Comparison of ENCODE assay signal across 10 mouse cellular contexts in the genomic region with DNA sequence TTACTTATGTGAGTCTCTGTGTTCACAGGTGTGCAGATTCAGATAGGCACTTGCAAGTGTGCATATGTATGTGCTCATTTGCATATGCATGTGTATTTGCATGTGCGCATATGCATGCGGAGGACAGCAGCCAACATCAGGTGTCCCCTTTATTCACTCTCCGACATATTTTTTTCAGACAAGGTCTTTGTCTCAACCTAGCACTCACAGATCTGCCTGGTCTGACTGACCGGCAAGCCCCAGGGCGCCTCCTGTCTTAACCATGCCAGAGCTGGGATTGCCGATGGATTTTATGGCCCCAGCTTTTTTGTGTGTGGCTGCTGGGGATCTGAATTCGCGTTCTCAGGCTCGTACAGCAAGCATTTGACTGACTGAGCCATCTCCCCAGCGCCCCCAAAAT. TPM values are rescaled to one million over a fixed set of nuclear protein-coding genes. Genes with fewer than 3 reads are reported as not detected.
DNase-seq lines count a peak whose midpoint lies in the region; ATAC-seq lines count a peak whose summit lies in the region.
"Had no signal": no experiment of that assay in that cellular context is flagged by ENCODE, and none has a peak within 500 bp of the region (broad histone marks: within the 10 kb centered on the region; RNA-seq: fewer than 3 reads in every experiment).

No protein-coding gene starts in this region.

- ATAC-seq in intestine, embryonic 15.5 days, result no peak

- H3K4me2 ChIP-seq in intestine, embryonic 15.5 days (replicated peaks), result peak overlapping the region; percentile 3; the same call in 1 of the 2 replicates

- no peaks in the 10 kb centered on the region for H3K9me3 ChIP-seq in intestine, embryonic 15.5 days

- H3K9ac ChIP-seq in intestine, embryonic 15.5 days, result no peak overlapping the region

- no peak overlapping the region for H3K4me3 ChIP-seq in intestine, embryonic 15.5 days (replicated peaks)

- no peaks in the 10 kb centered on the region for H3K36me3 ChIP-seq in intestine, embryonic 15.5 days

- WGBS in intestine, embryonic 15.5 days, result 19% methylated on average over 10 of the region's 10 CpGs

- intact Hi-C loops in heart, postnatal 25 days (cut with DNase I), result no loop called here

- peaks cover 3% of the 10 kb centered on the region; the same call in 1 of the 2 replicates for H3K27me3 ChIP-seq in intestine, embryonic 15.5 days (replicated peaks)

- H3K27ac ChIP-seq in intestine, embryonic 15.5 days, result no peak overlapping the region

- peak; percentile 55 for DNase-seq in heart, adult 11 months
- DNase-seq in heart, postnatal 25 days (ENCODE audit: low spot score), result no peak
- DNase-seq in right cerebral cortex, adult 2 months (ENCODE audit: low spot score in 2 of 2), result peak; percentile 5 to 13
- DNase-seq in right cerebral cortex, postnatal 4 days, result no peak
- DNase-seq in retina, postnatal 1 day, result peak; percentile 41
- DNase-seq in testis, postnatal 14 days (ENCODE audit: low spot score), result no peak
- no peak for DNase-seq in kidney, postnatal 25 days
- DNase-seq: adrenal gland, postnatal 10 days; spleen, adult 18-20 months had no signal

- H3K4me1 ChIP-seq in intestine, embryonic 15.5 days (replicated peaks), result no peaks in the 10 kb centered on the region

RNA-seq across cellular contexts. Expression of a gene that starts 28.9 kb away (rescaled TPM):
- total RNA-seq in heart, postnatal 25 days (2021), result 10 to 100 TPM; 24.7 to 24.8 TPM
- 125 and 137 TPM in 2 replicates for polyA plus RNA-seq in intestine, embryonic 15.5 days (2015; fragmentation: Nextera tagmentation; extraction: Ambion mirVana)

Comparison
In these comparisons a context has a peak if more than half of its experiments do, and no peak if none do; other contexts are left out.
1. DNase-seq: peak in heart, adult 11 months (single experiment), right cerebral cortex, adult 2 months (2 of 2) and retina, postnatal 1 day (single experiment); none in heart, postnatal 25 days (single experiment), right cerebral cortex, postnatal 4 days (single experiment), testis, postnatal 14 days (single experiment) and kidney, postnatal 25 days (0 of 2).